Mouse (Mus musculus) adrenal gland, postnatal 36 days (tissue): ENCODE results near the gene Pou2f3. TPM values are rescaled to one million over a fixed set of nuclear protein-coding genes. Genes with fewer than 3 reads are reported as not detected.

Source experiments
- DNase-seq, 2 experiments: peaks; one replicate each; pipeline ENCODE4 v3.0.0; 2021; ENCODE audit warnings: mixed read lengths in 1 of 2
- total RNA-seq, 2 experiments: library from RNA; stranded (reverse); gene quantifications; 2 replicates each; pipeline ENCODE4 v1.2.3; 2021

The Pou2f3 gene
- total RNA-seq, 2 experiments from 2014 or later = not detected

GRCm38 (mm10) chr9:43078711-43079110 lies 131.5 kb downstream of the Pou2f3 start:
- DNase-seq = no peak

- DNase-seq = no peak
Observed at GRCm38 (mm10) chr9:43076163-43076562, 134.0 kb downstream of the Pou2f3 start.

- no peak for DNase-seq
Observed at GRCm38 (mm10) chr9:43074611-43075010, 135.6 kb downstream of the Pou2f3 start.

Other genes with a start within 250 kb of the Pou2f3 start
- 100 to 1,000 TPM; 122 to 142 TPM for gene Arhgef12, start 103.1 kb downstream of the Pou2f3 start, total RNA-seq
- gene Tmem136, start 93.8 kb downstream of the Pou2f3 start, total RNA-seq = 1 to 10 TPM; 4.8 to 8.7 TPM
- gene Oaf, start 29.5 kb upstream of the Pou2f3 start, total RNA-seq = 10 to 100 TPM; 12.8 to 34.7 TPM
- gene Trim29, start 100.5 kb upstream of the Pou2f3 start, total RNA-seq = under 1 TPM; 0.10 to 0.30 TPM